Mouse (Mus musculus) liver, embryonic 11.5 days (tissue): ENCODE data around the gene Arhgap10. TPM values are rescaled to one million over a fixed set of nuclear protein-coding genes. Genes with fewer than 3 reads are reported as not detected.

Experiments used
- ATAC-seq: fragments of 200-750 bp; cut with Nextera tagmentation; replicated peaks from 2 replicates; pipeline ENCODE4 v1.8.0; 2017; ENCODE audit warnings: moderate number of reproducible peaks, mild to moderate bottlenecking, moderate TSS enrichment, moderate library complexity; ENCODE audit not compliant: low FRiP score
- DNase-seq: peaks from one replicate; pipeline ENCODE4 v3.0.0-alpha.2; 2017; ENCODE audit warnings: low spot score
- H3K27ac ChIP-seq: fragments of 300-500 bp; sonication (generic); 2 replicates; pipeline ENCODE4 v1.5.1; 2014; ENCODE audit warnings: mild to moderate bottlenecking, low read depth, low read length, control low read depth
- H3K27me3 ChIP-seq: fragments of 300-500 bp; sonication (generic); replicated peaks from 2 replicates; pipeline ENCODE4 v1.6.1; 2014; ENCODE audit warnings: low read length, mixed read lengths; ENCODE audit not compliant: control insufficient read depth, insufficient read depth
- H3K36me3 ChIP-seq: fragments of 300-500 bp; sonication (generic); 2 replicates; pipeline ENCODE4 v1.6.1; 2014; ENCODE audit warnings: mild to moderate bottlenecking, low read length, moderate library complexity, mixed read lengths; ENCODE audit not compliant: control insufficient read depth, insufficient read depth
- H3K4me1 ChIP-seq: fragments of 300-500 bp; sonication (generic); replicated peaks from 2 replicates; pipeline ENCODE4 v1.6.1; 2014; ENCODE audit warnings: low read length, mixed read lengths; ENCODE audit not compliant: control insufficient read depth, insufficient read depth
- H3K4me2 ChIP-seq: fragments of 300-500 bp; sonication (generic); 2 replicates; pipeline ENCODE4 v1.6.1; 2014; ENCODE audit warnings: mild to moderate bottlenecking, control low read depth, moderate library complexity
- H3K4me3 ChIP-seq: fragments of 300-500 bp; sonication (generic); 2 replicates; pipeline ENCODE4 v1.5.1; 2014; ENCODE audit warnings: low read depth, low read length, control low read depth
- H3K9ac ChIP-seq: fragments of 300-500 bp; sonication (generic); 2 replicates; pipeline ENCODE4 v1.6.1; 2014; ENCODE audit warnings: low read depth, low read length, control low read depth
- H3K9me3 ChIP-seq: fragments of 300-500 bp; sonication (generic); 2 replicates; pipeline ENCODE4 v1.6.1; 2016; ENCODE audit warnings: low read length, inconsistent platforms, mixed read lengths; ENCODE audit not compliant: control insufficient read depth
- WGBS: fragments of 180-500 bp; shearing (Covaris S2); extraction: QIAGEN DNeasy Blood & Tissue Kit; methylation state at CpG from one replicate; pipeline ENCODE4 v1.1.7; 2014; 5-methylcytosine and 5-hydroxymethylcytosine counted together
- polyA plus RNA-seq: library from polyadenylated mRNA; unstranded; fragments of >200 nt; fragmentation: Nextera tagmentation; extraction: Ambion mirVana; gene quantifications from 2 replicates; pipeline ENCODE4 v1.2.1, GENCODE M21; 2014

Arhgap10 gene
- polyA plus RNA-seq, 1 experiment from 2014 or later = 20.2 TPM

- Histone ChIP-seq H3K9ac (no peak overlapping the region), H3K27ac (no peak overlapping the region), H3K4me3 (no peak overlapping the region), H3K4me2 (no peak overlapping the region), H3K27me3 (no peaks in the 10 kb centered on the region), H3K36me3 (no peaks in the 10 kb centered on the region), H3K4me1 (no peaks in the 10 kb centered on the region), H3K9me3 (no peaks in the 10 kb centered on the region; the same call in 1 of the 2 replicates)
- DNase-seq (no peak), ATAC-seq (no peak)
- WGBS = 82% methylated on average over 4 of the region's 4 CpGs
Observed at GRCm38 (mm10) chr8:77342144-77342543, 175.6 kb downstream of the Arhgap10 start.

DNA sequence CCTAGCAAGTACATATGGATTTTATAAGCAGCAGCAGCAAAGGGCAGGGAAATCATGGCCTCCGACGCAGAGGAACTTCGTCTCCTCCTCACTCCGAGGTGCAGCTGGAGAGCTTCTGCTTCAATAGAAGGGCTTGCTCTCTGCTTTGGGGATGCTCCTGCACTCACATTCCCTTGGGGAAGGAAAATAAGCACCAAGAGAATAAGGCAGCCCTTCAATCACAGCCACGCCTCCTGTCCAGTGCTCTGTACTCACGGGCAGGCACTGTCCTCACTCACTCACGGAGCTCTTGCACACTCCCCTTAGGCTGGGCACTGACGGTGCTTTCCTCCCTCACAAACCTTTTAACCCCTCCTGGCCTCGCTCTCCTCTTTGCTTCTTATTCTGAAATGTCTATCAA lies 176.4 kb downstream of the Arhgap10 start:
- ATAC-seq (no peak), DNase-seq (no peak)

GRCm38 (mm10) chr8:77340046-77340747 lies 177.6 kb downstream of the Arhgap10 start:
- H3K36me3 ChIP-seq = no peaks in the 10 kb centered on the region
- H3K4me3 ChIP-seq = no peak overlapping the region
- ATAC-seq (no peak), DNase-seq (no peak)
- no peak overlapping the region for H3K9ac ChIP-seq
- H3K4me2 ChIP-seq = no peak overlapping the region
- no peaks in the 10 kb centered on the region for H3K4me1 ChIP-seq
- no peaks in the 10 kb centered on the region; the same call in 1 of the 2 replicates for H3K9me3 ChIP-seq
- 88% methylated on average over 6 of the region's 6 CpGs for WGBS
- H3K27ac ChIP-seq = no peak overlapping the region
- no peaks in the 10 kb centered on the region for H3K27me3 ChIP-seq

More for the DNA sequence above, 176.4 kb downstream of the Arhgap10 start:
- Histone ChIP-seq H3K9ac (no peak overlapping the region), H3K36me3 (no peaks in the 10 kb centered on the region), H3K9me3 (no peaks in the 10 kb centered on the region; the same call in 1 of the 2 replicates), H3K4me3 (no peak overlapping the region), H3K27me3 (no peaks in the 10 kb centered on the region), H3K4me2 (no peak overlapping the region), H3K4me1 (no peaks in the 10 kb centered on the region), H3K27ac (no peak overlapping the region)
- WGBS = 78% methylated on average over 9 of the region's 9 CpGs

- H3K9me3 ChIP-seq = no peaks in the 10 kb centered on the region; the same call in 1 of the 2 replicates
- DNase-seq (no peak), ATAC-seq (no peak)
- no peak overlapping the region for H3K4me3 ChIP-seq
- H3K36me3 ChIP-seq = no peaks in the 10 kb centered on the region
- H3K27me3 ChIP-seq = no peaks in the 10 kb centered on the region
- 83% methylated on average over 12 of the region's 12 CpGs for WGBS
- no peak overlapping the region for H3K4me2 ChIP-seq
- H3K4me1 ChIP-seq = no peaks in the 10 kb centered on the region
- no peak overlapping the region for H3K27ac ChIP-seq
- H3K9ac ChIP-seq = no peak overlapping the region
Observed at GRCm38 (mm10) chr8:77337272-77337671, 180.5 kb downstream of the Arhgap10 start.

DNA sequence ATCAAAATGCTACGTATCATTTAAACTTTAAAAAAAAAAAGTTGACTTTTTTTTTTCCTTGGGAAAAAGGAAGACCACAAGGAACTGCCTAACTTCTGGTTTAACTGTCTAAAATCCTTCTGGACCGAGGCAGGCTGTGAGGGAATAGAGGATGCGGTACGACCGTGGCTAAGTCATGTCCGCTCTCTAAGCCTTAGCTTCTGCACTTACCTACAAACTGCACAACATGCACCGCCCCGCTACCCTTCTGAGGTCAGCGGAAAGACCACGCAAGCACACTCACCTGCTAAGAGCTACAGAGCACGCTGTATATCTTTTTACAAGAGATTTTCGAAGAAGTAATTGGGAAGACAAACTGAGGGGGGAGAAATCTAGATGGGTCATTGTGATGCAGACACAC lies 186.6 kb downstream of the Arhgap10 start:
- ATAC-seq (no peak), DNase-seq (no peak)
- Histone ChIP-seq H3K36me3 (no peaks in the 10 kb centered on the region), H3K9me3 (no peaks in the 10 kb centered on the region), H3K27me3 (no peaks in the 10 kb centered on the region), H3K27ac (no peak overlapping the region), H3K4me3 (no peak overlapping the region), H3K4me1 (peaks cover 2% of the 10 kb centered on the region; the same call in 1 of the 2 replicates), H3K4me2 (no peak overlapping the region), H3K9ac (no peak overlapping the region)
- WGBS = 91% methylated on average over 12 of the region's 12 CpGs

DNA sequence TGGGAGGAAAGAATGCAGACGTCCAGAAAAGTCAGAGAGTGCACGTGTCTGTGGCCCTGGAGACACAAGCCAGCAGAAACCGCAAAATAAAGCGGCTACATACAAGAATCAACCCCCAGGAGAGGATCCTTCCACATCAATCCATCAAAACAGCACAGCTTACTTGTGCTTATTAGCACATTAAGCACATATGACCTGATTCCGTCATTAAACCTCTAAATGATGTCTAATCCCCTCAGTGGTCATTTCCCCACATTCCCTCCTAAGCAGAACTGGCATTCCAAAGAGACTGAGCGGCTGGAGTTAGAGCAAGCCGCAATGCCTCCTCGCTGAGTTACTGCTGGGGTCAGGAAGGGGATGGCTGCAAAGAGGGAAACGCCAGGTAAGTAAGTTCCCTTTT lies 187.4 kb downstream of the Arhgap10 start:
- ATAC-seq = no peak
- WGBS = 79% methylated on average over 9 of the region's 9 CpGs

GRCm38 (mm10) chr8:77329783-77330182 lies 188.0 kb downstream of the Arhgap10 start:
- 67% methylated on average over 4 of the region's 4 CpGs for WGBS
- H3K4me3 ChIP-seq = no peak overlapping the region
- DNase-seq = peak; percentile 15
- no peak for ATAC-seq
- no peaks in the 10 kb centered on the region for H3K36me3 ChIP-seq
- no peak overlapping the region for H3K27ac ChIP-seq
- H3K9me3 ChIP-seq = no peaks in the 10 kb centered on the region
- no peaks in the 10 kb centered on the region for H3K27me3 ChIP-seq
- H3K9ac ChIP-seq = no peak overlapping the region
- no peak overlapping the region for H3K4me2 ChIP-seq
- H3K4me1 ChIP-seq = peaks cover 2% of the 10 kb centered on the region; the same call in 1 of the 2 replicates

More for the DNA sequence above, 187.4 kb downstream of the Arhgap10 start:
- Histone ChIP-seq H3K27me3 (no peaks in the 10 kb centered on the region), H3K4me1 (peaks cover 2% of the 10 kb centered on the region; the same call in 1 of the 2 replicates), H3K36me3 (no peaks in the 10 kb centered on the region), H3K9ac (no peak overlapping the region), H3K4me3 (no peak overlapping the region), H3K9me3 (no peaks in the 10 kb centered on the region), H3K27ac (no peak overlapping the region), H3K4me2 (no peak overlapping the region)
- DNase-seq = peak; percentile 16

- no peaks in the 10 kb centered on the region for H3K27me3 ChIP-seq
- H3K36me3 ChIP-seq = no peaks in the 10 kb centered on the region
- no peak overlapping the region for H3K4me2 ChIP-seq
- DNase-seq (peak; percentile 18), ATAC-seq (no peak)
- H3K4me3 ChIP-seq = no peak overlapping the region
- no peaks in the 10 kb centered on the region for H3K9me3 ChIP-seq
- H3K4me1 ChIP-seq = peaks cover 2% of the 10 kb centered on the region; the same call in 1 of the 2 replicates
- H3K9ac ChIP-seq = no peak overlapping the region
- H3K27ac ChIP-seq = no peak overlapping the region
- 91% methylated on average over 8 of the region's 8 CpGs for WGBS
Observed at GRCm38 (mm10) chr8:77328473-77328872, 189.3 kb downstream of the Arhgap10 start.

- Histone ChIP-seq H3K36me3 (no peaks in the 10 kb centered on the region), H3K27me3 (no peaks in the 10 kb centered on the region), H3K27ac (no peak overlapping the region), H3K4me3 (no peak overlapping the region), H3K4me2 (no peak overlapping the region), H3K9me3 (no peaks in the 10 kb centered on the region), H3K4me1 (peaks cover 2% of the 10 kb centered on the region; the same call in 1 of the 2 replicates), H3K9ac (no peak overlapping the region)
- no peak for DNase-seq
- ATAC-seq = no peak
- WGBS = 85% methylated on average over 4 of the region's 4 CpGs
Observed at GRCm38 (mm10) chr8:77327326-77327725, 190.4 kb downstream of the Arhgap10 start.
